Mouse (Mus musculus) forebrain, embryonic 12.5 days (tissue): ENCODE results near the gene Ankrd23. TPM values are rescaled to one million over a fixed set of nuclear protein-coding genes. Genes with fewer than 3 reads are reported as not detected.

Experiments used
- ATAC-seq: fragments of 200-750 bp; cut with Nextera tagmentation; 2 replicates; pipeline ENCODE4 v1.8.0; 2017; ENCODE audit warnings: moderate TSS enrichment; ENCODE audit not compliant: low FRiP score
- H3K27ac ChIP-seq: fragments of 300-500 bp; sonication (generic); 2 replicates; pipeline ENCODE4 v1.5.1; 2016; ENCODE audit warnings: mild to moderate bottlenecking
- H3K27me3 ChIP-seq: fragments of 300-500 bp; sonication (generic); 2 replicates; pipeline ENCODE4 v1.6.1; 2016; ENCODE audit warnings: mild to moderate bottlenecking
- H3K36me3 ChIP-seq: fragments of 300-500 bp; sonication (generic); replicated peaks from 2 replicates; pipeline ENCODE4 v1.6.1; 2016; ENCODE audit warnings: mild to moderate bottlenecking
- H3K4me1 ChIP-seq: fragments of 300-500 bp; sonication (generic); 2 replicates; pipeline ENCODE4 v1.6.1; 2016
- H3K4me2 ChIP-seq: fragments of 300-500 bp; sonication (generic); 2 replicates; pipeline ENCODE4 v1.6.1; 2016; ENCODE audit warnings: mild to moderate bottlenecking, moderate library complexity
- H3K4me3 ChIP-seq: fragments of 300-500 bp; sonication (generic); replicated peaks from 2 replicates; pipeline ENCODE4 v1.5.1; 2016; ENCODE audit warnings: mild to moderate bottlenecking
- H3K9ac ChIP-seq: fragments of 300-500 bp; sonication (generic); 2 replicates; pipeline ENCODE4 v1.6.1; 2016; ENCODE audit warnings: mild to moderate bottlenecking
- H3K9me3 ChIP-seq: fragments of 300-500 bp; sonication (generic); 2 replicates; pipeline ENCODE4 v1.6.1; 2016
- WGBS: fragments of 180-500 bp; shearing (Covaris S2); methylation state at CpG from one replicate; pipeline ENCODE4 v1.1.7; 2016; 5-methylcytosine and 5-hydroxymethylcytosine counted together
- polyA plus RNA-seq: library from polyadenylated mRNA; unstranded; fragments of >200 nt; fragmentation: Nextera tagmentation; extraction: Ambion mirVana; gene quantifications from 2 replicates; pipeline ENCODE4 v1.2.1, GENCODE M21; 2016

Gene Ankrd23
- polyA plus RNA-seq, 1 experiment from 2014 or later, result 14.8 TPM

- ATAC-seq, result no peak
- no peak overlapping the region for H3K4me2 ChIP-seq
- 57% methylated on average over 6 of the region's 6 CpGs for WGBS
- no peaks in the 10 kb centered on the region for H3K36me3 ChIP-seq
- no peak overlapping the region for H3K4me3 ChIP-seq
- no peak overlapping the region for H3K27ac ChIP-seq
- H3K27me3 ChIP-seq, result peaks cover 33% of the 10 kb centered on the region
- no peaks in the 10 kb centered on the region for H3K9me3 ChIP-seq
- H3K4me1 ChIP-seq, result peaks cover 12% of the 10 kb centered on the region
- H3K9ac ChIP-seq, result no peak overlapping the region
These were observed 24.2 kb upstream of the Ankrd23 start for GRCm38 (mm10) chr1:36560903-36561302.

- no peaks in the 10 kb centered on the region for H3K9me3 ChIP-seq
- H3K9ac ChIP-seq, result no peak overlapping the region
- peaks cover 23% of the 10 kb centered on the region for H3K4me1 ChIP-seq
- no peak overlapping the region for H3K4me3 ChIP-seq
- H3K4me2 ChIP-seq, result no peak overlapping the region
- peaks cover 33% of the 10 kb centered on the region for H3K27me3 ChIP-seq
- no peak overlapping the region for H3K27ac ChIP-seq
- no peak for ATAC-seq
- WGBS, result 66% methylated on average over 5 of the region's 5 CpGs
- H3K36me3 ChIP-seq, result peaks cover 7% of the 10 kb centered on the region
These were observed 23.2 kb upstream of the Ankrd23 start for GRCm38 (mm10) chr1:36559888-36560287.

- Histone ChIP-seq H3K4me2 (peak overlapping the region; percentile 99), H3K36me3 (peaks cover 13% of the 10 kb centered on the region), H3K27ac (no peak overlapping the region), H3K9me3 (no peaks in the 10 kb centered on the region), H3K4me3 (no peak overlapping the region), H3K9ac (no peak overlapping the region), H3K4me1 (peaks cover 29% of the 10 kb centered on the region), H3K27me3 (peaks cover 28% of the 10 kb centered on the region)
- WGBS, result 6% methylated on average over 4 of the region's 4 CpGs
- ATAC-seq, result no peak
These were observed 22.6 kb upstream of the Ankrd23 start for GRCm38 (mm10) chr1:36559256-36559655.

- under 1% methylated on average over 69 of the region's 69 CpGs for WGBS
- Histone ChIP-seq H3K27me3 (peaks cover 25% of the 10 kb centered on the region), H3K27ac (peak within 1 kb of the TSS; percentile 98), H3K4me3 (peak within 1 kb of the TSS; percentile 96), H3K36me3 (peaks cover 23% of the 10 kb centered on the region), H3K9ac (peak within 1 kb of the TSS; percentile 92), H3K4me2 (peak within 1 kb of the TSS; percentile 99), H3K4me1 (peaks cover 33% of the 10 kb centered on the region), H3K9me3 (no peaks in the 10 kb centered on the region)
- ATAC-seq, result peak; percentile 70
These were observed 21.6 kb upstream of the Ankrd23 start, which contains the start of gene Sema4c for GRCm38 (mm10) chr1:36558031-36558993. Gene Sema4c, minus strand, starts transcription at chr1:36558349.

- H3K4me2 ChIP-seq, result peak overlapping the region; percentile 99
- H3K9ac ChIP-seq, result peak overlapping the region; percentile 92
- peak overlapping the region; percentile 96 for H3K4me3 ChIP-seq
- peaks cover 31% of the 10 kb centered on the region for H3K36me3 ChIP-seq
- peak overlapping the region; percentile 98 for H3K27ac ChIP-seq
- H3K9me3 ChIP-seq, result no peaks in the 10 kb centered on the region
- WGBS, result 0% methylated on average over 45 of the region's 48 CpGs
- H3K4me1 ChIP-seq, result peaks cover 33% of the 10 kb centered on the region
- peak; percentile 57 for ATAC-seq
- peaks cover 25% of the 10 kb centered on the region for H3K27me3 ChIP-seq
These were observed 20.9 kb upstream of the Ankrd23 start for GRCm38 (mm10) chr1:36557457-36558011.

GRCm38 (mm10) chr1:36556553-36557456, 20.1 kb upstream of the Ankrd23 start:
- Histone ChIP-seq H3K4me3 (peak overlapping the region; percentile 96), H3K27ac (peak overlapping the region; percentile 98), H3K9me3 (no peaks in the 10 kb centered on the region), H3K4me1 (peaks cover 33% of the 10 kb centered on the region), H3K36me3 (peaks cover 38% of the 10 kb centered on the region), H3K4me2 (peak overlapping the region; percentile 99), H3K9ac (peak overlapping the region; percentile 92), H3K27me3 (peaks cover 22% of the 10 kb centered on the region)
- under 1% methylated on average over 52 of the region's 52 CpGs for WGBS
- peak; percentile 88 for ATAC-seq

GRCm38 (mm10) chr1:36555798-36556395, 19.2 kb upstream of the Ankrd23 start:
- Histone ChIP-seq H3K9ac (peak overlapping the region; percentile 92), H3K27me3 (peaks cover 20% of the 10 kb centered on the region), H3K4me2 (peak overlapping the region; percentile 99), H3K4me1 (peaks cover 33% of the 10 kb centered on the region), H3K36me3 (peaks cover 47% of the 10 kb centered on the region), H3K4me3 (peak overlapping the region; percentile 96), H3K27ac (peak overlapping the region; percentile 98), H3K9me3 (no peaks in the 10 kb centered on the region)
- 4% methylated on average over 8 of the region's 8 CpGs for WGBS
- no peak for ATAC-seq

GRCm38 (mm10) chr1:36554633-36555399, 18.1 kb upstream of the Ankrd23 start:
- Histone ChIP-seq H3K27me3 (peaks cover 11% of the 10 kb centered on the region), H3K4me3 (peak overlapping the region; percentile 96), H3K4me1 (peaks cover 34% of the 10 kb centered on the region), H3K36me3 (peaks cover 58% of the 10 kb centered on the region), H3K9me3 (no peaks in the 10 kb centered on the region), H3K4me2 (peak overlapping the region; percentile 99), H3K9ac (peak overlapping the region; percentile 92), H3K27ac (peak overlapping the region; percentile 98)
- no peak for ATAC-seq
- 84% methylated on average over 21 of the region's 21 CpGs for WGBS

- ATAC-seq, result no peak
- WGBS, result 91% methylated on average over 16 of the region's 16 CpGs
- Histone ChIP-seq H3K4me3 (no peak overlapping the region), H3K27ac (no peak overlapping the region), H3K36me3 (peaks cover 76% of the 10 kb centered on the region), H3K9ac (no peak overlapping the region), H3K9me3 (no peaks in the 10 kb centered on the region), H3K4me2 (no peak overlapping the region), H3K4me1 (peaks cover 46% of the 10 kb centered on the region), H3K27me3 (no peaks in the 10 kb centered on the region)
These were observed 15.8 kb upstream of the Ankrd23 start for GRCm38 (mm10) chr1:36552506-36552905.

GRCm38 (mm10) chr1:36551904-36552303, 15.2 kb upstream of the Ankrd23 start:
- peaks cover 48% of the 10 kb centered on the region for H3K4me1 ChIP-seq
- no peak overlapping the region for H3K27ac ChIP-seq
- no peaks in the 10 kb centered on the region for H3K27me3 ChIP-seq
- no peak overlapping the region for H3K4me2 ChIP-seq
- H3K4me3 ChIP-seq, result no peak overlapping the region
- no peak for ATAC-seq
- H3K9ac ChIP-seq, result no peak overlapping the region
- H3K36me3 ChIP-seq, result peaks cover 76% of the 10 kb centered on the region
- 90% methylated on average over 17 of the region's 17 CpGs for WGBS
- no peaks in the 10 kb centered on the region for H3K9me3 ChIP-seq
